Mouse (Mus musculus): ENCODE measurements around the gene Cntf.
A peak's percentile ranks its signal among the peaks of the same experiment; 100 is the strongest.
"Not testable (repeated sequence)": the region's sequence is repeated elsewhere in the genome, so short reads cannot be mapped to it uniquely, and the experiment has no call there.

Gene Cntf

GRCm38 (mm10) chr19:12762212-12763130, 3.0 kb downstream of the Cntf start:
- no peak for DNase-seq (ENCODE audit: low spot score)

- DNase-seq (ENCODE audit: low spot score), result no peak
These were observed 5.8 kb downstream of the Cntf start for GRCm38 (mm10) chr19:12759656-12760055.

GRCm38 (mm10) chr19:12758936-12759478, 6.4 kb downstream of the Cntf start:
- no peak for DNase-seq (ENCODE audit: low spot score)

- DNase-seq (ENCODE audit: low spot score), result no peak
These were observed 9.1 kb downstream of the Cntf start for GRCm38 (mm10) chr19:12756286-12756685.

- DNase-seq (ENCODE audit: low spot score), result no peak
These were observed 33.5 kb downstream of the Cntf start for GRCm38 (mm10) chr19:12731950-12732349.

GRCm38 (mm10) chr19:12731036-12731435, 34.4 kb downstream of the Cntf start:
- DNase-seq (ENCODE audit: low spot score), result no peak

GRCm38 (mm10) chr19:12725851-12726250, 39.6 kb downstream of the Cntf start:
- no peak for DNase-seq (ENCODE audit: low spot score)

- DNase-seq (ENCODE audit: low spot score), result peak; percentile 69
These were observed 43.1 kb downstream of the Cntf start for GRCm38 (mm10) chr19:12722308-12722707.

GRCm38 (mm10) chr19:12721596-12721995, 43.8 kb downstream of the Cntf start:
- not testable (repeated sequence) for DNase-seq (ENCODE audit: low spot score)

GRCm38 (mm10) chr19:12720919-12721318, 44.5 kb downstream of the Cntf start:
- DNase-seq (ENCODE audit: low spot score), result not testable (repeated sequence)

- no peak for DNase-seq (ENCODE audit: low spot score)
These were observed 45.0 kb downstream of the Cntf start for GRCm38 (mm10) chr19:12720463-12720862.

- DNase-seq (ENCODE audit: low spot score), result no peak
These were observed 46.2 kb downstream of the Cntf start for GRCm38 (mm10) chr19:12719189-12719588.

Measured in testis, postnatal 10 days (tissue).